Mouse (Mus musculus) limb, embryonic 12.5 days (tissue): Measurements from ENCODE around the gene Igsf10. TPM values are rescaled to one million over a fixed set of nuclear protein-coding genes. Genes with fewer than 3 reads are reported as not detected.
"Not testable (repeated sequence)": the region's sequence is repeated elsewhere in the genome, so short reads cannot be mapped to it uniquely, and the experiment has no call there.

Experiments used
- ATAC-seq: fragments of 200-750 bp; cut with Nextera tagmentation; 2 replicates; pipeline ENCODE4 v1.8.0; 2017; ENCODE audit warnings: low read depth, moderate TSS enrichment; ENCODE audit not compliant: insufficient number of reproducible peaks, insufficient read depth, low FRiP score, low TSS enrichment
- H3K27ac ChIP-seq: fragments of 300-500 bp; sonication (generic); 2 replicates; pipeline ENCODE4 v1.5.1; 2016; ENCODE audit warnings: mild to moderate bottlenecking, moderate library complexity
- H3K27me3 ChIP-seq: fragments of 300-500 bp; sonication (generic); 2 replicates; pipeline ENCODE4 v1.6.1; 2016; ENCODE audit warnings: mild to moderate bottlenecking, moderate library complexity
- H3K36me3 ChIP-seq: fragments of 300-500 bp; sonication (generic); 2 replicates; pipeline ENCODE4 v1.6.1; 2016; ENCODE audit warnings: mild to moderate bottlenecking, moderate library complexity
- H3K4me1 ChIP-seq: fragments of 300-500 bp; sonication (generic); replicated peaks from 2 replicates; pipeline ENCODE4 v1.6.1; 2016
- H3K4me2 ChIP-seq: fragments of 300-500 bp; sonication (generic); 2 replicates; pipeline ENCODE4 v1.6.1; 2016; ENCODE audit warnings: mild to moderate bottlenecking, moderate library complexity
- H3K4me3 ChIP-seq: fragments of 300-500 bp; sonication (generic); replicated peaks from 2 replicates; pipeline ENCODE4 v1.5.1; 2016; ENCODE audit warnings: mild to moderate bottlenecking
- H3K9ac ChIP-seq: fragments of 300-500 bp; sonication (generic); replicated peaks from 2 replicates; pipeline ENCODE4 v1.6.1; 2016; ENCODE audit warnings: mild to moderate bottlenecking, moderate library complexity
- H3K9me3 ChIP-seq: fragments of 300-500 bp; sonication (generic); 2 replicates; pipeline ENCODE4 v1.6.1; 2016; ENCODE audit warnings: mild to moderate bottlenecking, moderate library complexity
- WGBS: fragments of 180-500 bp; shearing (Covaris S2); methylation state at CpG from one replicate; pipeline ENCODE4 v1.1.7; 2016; 5-methylcytosine and 5-hydroxymethylcytosine counted together
- polyA plus RNA-seq: library from polyadenylated mRNA; unstranded; fragments of >200 nt; fragmentation: Nextera tagmentation; extraction: Ambion mirVana; gene quantifications from 2 replicates; pipeline ENCODE4 v1.2.1, GENCODE M21; 2016

Igsf10 gene
- 8.2 and 11.5 TPM in 2 replicates for polyA plus RNA-seq

DNA sequence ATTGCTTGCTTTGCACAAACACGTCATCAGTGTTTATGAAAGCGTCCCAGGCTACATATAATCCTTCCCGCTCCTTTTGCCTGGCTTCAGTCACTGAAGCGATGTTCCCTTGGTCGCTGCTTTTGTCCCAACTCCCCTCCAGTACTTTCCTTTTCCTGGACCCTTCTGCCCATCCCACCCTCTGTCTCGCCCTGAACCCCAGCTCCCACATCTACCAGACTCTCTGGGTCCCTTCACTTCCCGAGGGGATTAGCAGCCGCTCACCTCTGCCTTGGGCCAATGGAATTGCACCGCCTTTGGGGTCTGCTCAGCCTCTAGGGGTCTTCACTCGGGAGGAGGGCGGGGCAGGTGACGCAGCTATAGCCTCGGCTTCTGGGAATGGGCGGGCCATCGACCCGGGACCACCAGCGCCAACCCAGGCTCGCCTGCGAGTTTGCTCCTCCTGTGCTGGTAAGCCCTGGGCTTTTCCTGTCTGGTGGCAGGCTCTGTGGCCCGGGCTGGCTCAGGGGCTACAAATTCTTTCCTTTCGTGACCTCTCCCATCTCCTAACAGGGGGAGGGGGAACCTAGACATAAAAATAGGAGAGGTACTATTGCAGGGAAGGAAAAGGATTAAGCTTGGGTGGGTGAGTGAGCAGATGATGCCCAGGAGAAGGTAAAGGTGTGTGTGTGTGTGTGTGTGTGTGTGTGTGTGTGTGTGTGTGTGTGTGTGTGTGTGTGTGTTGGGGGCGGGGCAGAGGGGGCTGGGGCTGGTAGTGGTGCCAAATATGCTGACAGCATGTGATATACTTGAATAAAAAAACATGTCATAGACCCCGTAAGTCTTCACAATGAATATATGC lies at the start of gene Igsf10:
Igsf10 (minus strand) TSS at position 330 of the 841 bp plus-strand sequence.
- ATAC-seq, result peak; percentile 98
- Histone ChIP-seq H3K4me3 (peak within 1 kb of the TSS; percentile 67), H3K27ac (peak within 1 kb of the TSS; percentile 78), H3K36me3 (peaks cover 12% of the 10 kb centered on the region; the same call in 1 of the 2 replicates), H3K4me1 (no peaks in the 10 kb centered on the region), H3K9me3 (no peaks in the 10 kb centered on the region), H3K9ac (peak within 1 kb of the TSS; percentile 63), H3K27me3 (no peaks in the 10 kb centered on the region), H3K4me2 (peak within 1 kb of the TSS; percentile 65)
- 3% methylated on average over 22 of the region's 23 CpGs for WGBS

DNA sequence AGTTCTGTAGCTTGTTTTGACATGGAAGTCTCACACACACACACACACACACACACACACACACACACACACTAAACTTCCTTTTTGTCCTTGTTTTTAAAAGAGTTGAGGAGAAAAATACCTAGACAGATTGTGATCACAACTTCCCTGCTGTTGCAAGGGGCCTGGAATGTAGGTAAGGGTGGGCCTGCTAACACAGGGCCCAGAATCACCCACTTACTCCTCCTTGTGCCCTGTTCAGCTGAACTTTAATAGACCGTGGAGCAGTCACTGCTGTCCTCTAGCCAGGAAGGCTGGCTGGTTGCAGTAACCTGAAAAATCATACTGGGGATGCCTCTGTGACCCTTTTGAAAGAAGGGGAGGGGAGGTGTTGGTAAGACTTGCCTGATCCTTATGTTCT lies 41.4 kb upstream of the Igsf10 start:
- Histone ChIP-seq H3K27me3 (no peaks in the 10 kb centered on the region), H3K9ac (no peak overlapping the region), H3K9me3 (no peaks in the 10 kb centered on the region), H3K4me3 (no peak overlapping the region), H3K27ac (0 out of 2 replicates have a peak overlapping the region, but pooled peaks have one; percentile 35), H3K4me1 (no peaks in the 10 kb centered on the region), H3K4me2 (no peak overlapping the region), H3K36me3 (no peaks in the 10 kb centered on the region)
- WGBS, result 71% methylated on average over 1 of the region's 1 CpGs
- 0 out of 2 replicates have a peak, but pooled peaks have one; percentile 20 for ATAC-seq

DNA sequence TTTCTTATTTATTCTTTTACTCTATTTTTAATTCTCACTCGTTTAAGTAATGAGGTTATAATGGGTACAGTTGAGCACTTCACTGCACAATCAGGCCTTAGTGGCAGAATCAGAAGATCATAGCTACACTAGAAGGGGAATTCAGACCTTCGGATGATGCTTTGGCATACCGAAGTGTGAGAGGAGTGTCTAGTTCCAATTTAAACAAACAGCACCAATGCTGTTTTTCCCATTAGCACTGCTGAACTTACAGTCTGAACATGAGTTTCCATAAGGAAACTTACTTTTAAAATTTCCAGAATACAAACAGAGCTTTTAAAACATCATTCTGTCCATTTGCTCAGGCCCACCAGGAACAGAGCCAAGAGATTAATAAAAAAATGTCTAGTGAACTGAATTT lies 40.8 kb upstream of the Igsf10 start:
- H3K9ac ChIP-seq, result no peak overlapping the region
- H3K9me3 ChIP-seq, result no peaks in the 10 kb centered on the region
- no peak for ATAC-seq
- H3K27ac ChIP-seq, result no peak overlapping the region
- H3K4me1 ChIP-seq, result no peaks in the 10 kb centered on the region
- no peaks in the 10 kb centered on the region for H3K36me3 ChIP-seq
- H3K4me3 ChIP-seq, result no peak overlapping the region
- no peaks in the 10 kb centered on the region for H3K27me3 ChIP-seq
- WGBS, result 76% methylated on average over 3 of the region's 3 CpGs
- H3K4me2 ChIP-seq, result no peak overlapping the region

DNA sequence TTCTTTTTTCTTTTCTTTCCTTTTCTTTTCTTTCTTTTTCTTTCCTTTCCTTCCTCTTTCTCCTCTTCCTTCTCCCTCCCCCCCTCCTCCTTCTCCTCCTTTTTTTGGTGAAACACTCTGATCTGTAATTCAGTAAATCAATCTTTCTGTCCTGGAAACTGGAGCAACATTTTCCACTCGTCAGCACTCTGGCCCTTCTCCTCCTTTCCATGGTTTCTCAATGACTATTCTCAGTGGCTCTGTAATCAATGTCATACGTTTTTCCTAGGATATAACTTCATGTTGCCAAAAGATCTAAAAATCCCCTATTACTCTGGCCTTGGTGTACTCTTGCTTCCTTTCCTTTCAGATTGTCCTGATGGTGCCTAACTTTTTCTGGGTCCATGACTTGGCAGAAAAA lies 40.1 kb upstream of the Igsf10 start:
- Histone ChIP-seq H3K27ac (no peak overlapping the region), H3K4me2 (no peak overlapping the region), H3K9me3 (no peaks in the 10 kb centered on the region), H3K4me3 (no peak overlapping the region), H3K36me3 (no peaks in the 10 kb centered on the region), H3K4me1 (no peaks in the 10 kb centered on the region), H3K27me3 (no peaks in the 10 kb centered on the region), H3K9ac (no peak overlapping the region)
- ATAC-seq, result no peak
- WGBS, result 48% methylated on average over 2 of the region's 2 CpGs

DNA sequence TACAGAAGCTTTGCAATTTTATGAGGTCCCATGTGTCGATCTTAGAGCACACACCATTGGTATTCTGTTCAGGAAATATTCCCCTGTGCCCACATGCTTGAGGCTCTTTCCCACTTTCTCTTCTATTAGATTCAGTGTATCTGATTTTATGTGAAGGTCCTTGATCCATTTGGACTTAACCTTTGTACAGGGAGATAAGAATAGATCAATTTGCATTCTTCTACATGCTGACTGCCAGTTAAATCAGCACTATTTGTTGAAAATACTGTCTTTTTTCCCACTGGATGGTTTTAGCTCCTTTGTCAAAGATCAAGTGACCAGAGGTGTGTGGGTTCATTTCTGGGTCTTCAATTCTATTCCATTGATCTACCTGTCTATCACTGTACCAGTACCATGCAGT lies 34.6 kb upstream of the Igsf10 start:
- not testable (repeated sequence) for H3K4me3 ChIP-seq, H3K4me2 ChIP-seq, ATAC-seq, H3K9ac ChIP-seq, H3K27ac ChIP-seq, H3K27me3 ChIP-seq, H3K36me3 ChIP-seq, H3K4me1 ChIP-seq, H3K9me3 ChIP-seq
- WGBS, result 82% methylated on average over 1 of the region's 1 CpGs

DNA sequence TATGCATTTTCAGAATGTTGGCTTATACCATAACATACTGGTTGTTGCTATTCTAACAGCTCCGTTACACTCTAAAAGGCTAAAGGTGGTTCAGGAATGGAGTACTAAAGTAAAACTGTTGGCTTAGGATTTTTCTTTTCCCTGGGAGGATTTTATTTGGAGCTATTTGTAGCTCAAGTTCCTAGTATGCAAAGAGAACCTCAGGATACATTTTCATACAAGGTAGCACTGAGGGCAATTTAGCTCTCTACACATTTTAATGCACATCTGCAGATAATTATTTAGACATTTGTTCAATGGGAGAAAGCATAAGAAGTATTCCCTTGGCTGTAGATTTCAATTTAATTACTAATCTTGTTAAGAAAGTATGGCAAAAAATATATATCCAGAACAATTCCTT lies 17.7 kb upstream of the Igsf10 start:
- Histone ChIP-seq H3K9me3 (peaks cover under 1% of the 10 kb centered on the region; the same call in 1 of the 2 replicates), H3K27ac (no peak overlapping the region), H3K4me3 (no peak overlapping the region), H3K36me3 (no peaks in the 10 kb centered on the region), H3K9ac (no peak overlapping the region), H3K27me3 (no peaks in the 10 kb centered on the region), H3K4me2 (no peak overlapping the region), H3K4me1 (no peaks in the 10 kb centered on the region)
- 54% methylated on average over 1 of the region's 1 CpGs for WGBS
- ATAC-seq, result no peak

DNA sequence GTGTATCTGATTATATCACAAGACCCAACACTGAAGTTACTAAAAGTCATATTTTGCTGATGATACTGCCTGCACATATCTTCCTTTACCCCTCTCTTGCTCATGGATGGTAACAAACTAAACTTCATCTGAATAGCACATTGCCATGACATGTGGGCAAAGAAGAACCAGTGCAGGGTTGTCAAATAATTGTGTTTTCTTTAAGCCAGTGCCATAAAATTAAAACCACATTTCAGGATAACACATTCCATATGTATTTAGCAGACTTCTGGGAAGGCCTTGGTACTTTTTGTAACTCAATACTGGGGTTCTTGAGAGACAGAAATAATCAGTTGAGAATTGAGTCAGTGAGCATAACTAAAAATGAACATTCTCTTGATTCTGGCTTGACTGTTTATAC lies 15.9 kb upstream of the Igsf10 start:
- no peak for ATAC-seq
- no peaks in the 10 kb centered on the region for H3K4me1 ChIP-seq
- no peak overlapping the region for H3K9ac ChIP-seq
- no peak overlapping the region for H3K27ac ChIP-seq
- H3K4me2 ChIP-seq, result no peak overlapping the region
- no peaks in the 10 kb centered on the region for H3K36me3 ChIP-seq
- H3K27me3 ChIP-seq, result no peaks in the 10 kb centered on the region
- H3K4me3 ChIP-seq, result no peak overlapping the region
- H3K9me3 ChIP-seq, result no peaks in the 10 kb centered on the region

DNA sequence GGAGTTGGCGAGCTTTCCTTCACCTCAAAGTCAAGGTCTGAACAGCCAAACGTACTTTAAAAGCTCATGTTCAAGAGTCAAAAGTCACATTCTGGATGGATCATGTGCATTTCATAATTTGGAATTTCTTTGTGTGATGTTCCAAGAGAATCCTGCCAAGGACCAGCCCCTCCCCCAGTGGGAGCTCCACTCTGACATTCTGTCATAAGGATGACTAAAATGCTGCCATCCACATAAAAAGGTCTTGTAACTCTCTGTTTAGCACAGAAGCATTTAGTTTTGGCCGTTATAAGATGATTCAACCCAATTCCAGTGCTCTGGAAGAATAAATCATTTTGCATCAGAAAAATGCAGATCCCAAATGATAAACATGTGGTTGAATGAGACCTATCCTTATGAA lies 10.0 kb upstream of the Igsf10 start:
- Histone ChIP-seq H3K27ac (no peak overlapping the region), H3K36me3 (no peaks in the 10 kb centered on the region), H3K4me3 (no peak overlapping the region), H3K4me2 (no peak overlapping the region), H3K9me3 (no peaks in the 10 kb centered on the region), H3K9ac (no peak overlapping the region), H3K4me1 (no peaks in the 10 kb centered on the region), H3K27me3 (no peaks in the 10 kb centered on the region)
- 85% methylated on average over 3 of the region's 3 CpGs for WGBS
- no peak for ATAC-seq

DNA sequence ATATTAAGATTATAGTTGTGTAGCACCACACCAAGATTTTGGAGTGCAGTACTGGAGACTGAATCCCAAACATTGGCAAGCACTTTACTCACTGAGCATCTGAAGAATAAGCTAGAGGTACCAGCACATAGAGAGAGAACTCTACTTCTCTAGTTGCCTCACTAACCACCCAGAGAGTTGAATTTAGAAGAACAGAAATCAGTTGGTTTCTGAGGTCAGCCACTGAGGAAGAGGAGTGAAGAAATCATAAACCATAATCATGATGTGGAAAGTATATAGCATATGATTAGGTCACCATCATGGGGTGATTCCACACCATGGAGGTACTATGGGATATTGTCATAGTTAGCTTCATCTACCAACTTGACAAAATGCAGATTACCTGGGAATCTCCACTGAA lies 7.6 kb upstream of the Igsf10 start:
- Histone ChIP-seq H3K4me3 (no peak overlapping the region), H3K9ac (no peak overlapping the region), H3K36me3 (no peaks in the 10 kb centered on the region), H3K4me2 (no peak overlapping the region), H3K27me3 (no peaks in the 10 kb centered on the region), H3K4me1 (no peaks in the 10 kb centered on the region), H3K27ac (no peak overlapping the region), H3K9me3 (no peaks in the 10 kb centered on the region)
- no peak for ATAC-seq

DNA sequence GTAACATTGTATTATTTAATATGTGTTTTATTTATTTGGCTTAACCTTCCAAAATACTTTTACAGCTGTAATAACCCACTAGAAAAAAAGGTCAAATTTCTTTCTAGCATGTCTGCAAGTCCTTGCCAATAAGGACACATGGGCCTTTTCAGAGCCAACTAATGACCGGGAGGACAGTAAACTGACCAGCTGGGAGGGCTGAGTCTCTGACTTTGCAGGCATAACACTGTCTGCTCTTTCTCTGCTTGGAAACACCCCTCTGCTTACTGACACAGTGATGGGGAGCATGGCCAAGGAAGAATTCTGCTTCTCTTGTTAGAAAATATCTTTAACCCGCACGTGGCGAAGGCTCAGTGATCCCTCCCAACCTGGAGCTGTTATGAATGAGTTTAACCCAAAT lies 1.2 kb downstream of the Igsf10 start:
- ATAC-seq, result no peak
- peak overlapping the region; percentile 65 for H3K4me2 ChIP-seq
- 66% methylated on average over 4 of the region's 4 CpGs for WGBS
- no peaks in the 10 kb centered on the region for H3K4me1 ChIP-seq
- H3K36me3 ChIP-seq, result peaks cover 15% of the 10 kb centered on the region; the same call in 1 of the 2 replicates
- H3K27me3 ChIP-seq, result no peaks in the 10 kb centered on the region
- no peak overlapping the region for H3K27ac ChIP-seq
- H3K9me3 ChIP-seq, result no peaks in the 10 kb centered on the region
- peak overlapping the region; percentile 67 for H3K4me3 ChIP-seq
- no peak overlapping the region; the same call in 1 of the 2 replicates for H3K9ac ChIP-seq

DNA sequence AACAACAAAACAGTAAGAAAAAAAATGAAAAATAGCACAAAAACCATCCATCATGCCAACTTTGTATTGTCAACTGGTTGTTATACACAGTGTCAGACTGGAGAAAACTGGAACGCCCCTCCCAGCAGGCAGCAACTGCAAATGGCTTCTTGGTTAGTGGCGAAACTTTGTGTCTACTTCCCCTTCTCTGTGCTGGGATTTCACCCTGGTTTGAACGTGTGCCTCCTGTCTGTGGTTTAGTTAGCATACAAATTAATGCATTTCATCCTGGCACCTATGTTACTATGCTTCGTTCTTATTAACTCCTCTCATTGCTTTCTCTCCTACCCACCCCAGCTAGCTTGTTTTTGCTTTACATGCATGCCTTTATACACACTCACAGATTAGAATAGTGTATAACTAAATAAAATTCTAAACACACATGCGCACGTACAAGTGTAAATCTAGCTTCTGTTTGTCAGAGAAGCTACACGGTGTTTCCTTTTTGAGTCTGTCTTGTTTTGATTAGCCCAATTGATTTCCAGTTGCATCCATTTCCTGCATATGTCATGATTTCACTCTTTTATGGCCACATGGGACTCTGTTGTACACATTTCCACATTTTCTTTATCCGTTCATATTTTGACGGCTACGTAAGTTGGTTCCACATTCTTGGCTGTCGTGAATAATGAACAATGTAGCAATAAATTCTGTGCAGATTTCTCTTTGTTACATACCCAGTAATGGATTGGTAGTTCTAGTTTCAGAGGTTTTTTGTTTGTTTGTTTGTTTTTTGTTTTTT lies 2.4 kb downstream of the Igsf10 start:
- Histone ChIP-seq H3K4me3 (no peak overlapping the region), H3K4me1 (no peaks in the 10 kb centered on the region), H3K27me3 (no peaks in the 10 kb centered on the region), H3K27ac (no peak overlapping the region), H3K36me3 (peaks cover 16% of the 10 kb centered on the region; the same call in 1 of the 2 replicates), H3K9me3 (no peaks in the 10 kb centered on the region), H3K9ac (no peak overlapping the region), H3K4me2 (no peak overlapping the region; the same call in 1 of the 2 replicates)
- 73% methylated on average over 11 of the region's 11 CpGs for WGBS
- ATAC-seq, result no peak
